Mouse (Mus musculus): ENCODE measurements around the gene Zfp706.

GRCm38 (mm10) chr15:37031334-37032150 is 24.0 kb upstream of the Zfp706 start:
- TF ChIP-seq CTCF (IDR thresholded peaks at IDR 0.05; ENCODE audit: low read depth) (no peak), EP300 (optimal IDR thresholded peaks at IDR 0.05) (no peak)

Data from stomach, postnatal 0 days (tissue).